Mouse (Mus musculus): ENCODE results near the gene Tspyl2.

GRCm38 (mm10) chrX:152347041-152347440 is 4.8 kb upstream of the Tspyl2 start:
- no peak for TF ChIP-seq POLR2A (IDR thresholded peaks at IDR 0.05; ENCODE audit: borderline replicate concordance, control insufficient read depth, low read depth, low read length)
- TF ChIP-seq CTCF (IDR thresholded peaks at IDR 0.05; ENCODE audit: control insufficient read depth, insufficient read depth, low read length): no peak

Measured in bone marrow, adult 2 months (tissue).